Mouse (Mus musculus): ENCODE measurements at regions not wholly inside any gene's neighbourhood (a gene's known extent, or its start where the extent isn't known, plus 50 kb on each side); places are given as distances from the start of the nearest gene placed in this dataset.
"Not testable (repeated sequence)": the region's sequence is repeated elsewhere in the genome, so short reads cannot be mapped to it uniquely, and the experiment has no call there.

- Histone ChIP-seq H3K27ac (ENCODE audit: insufficient read depth, low read depth, low read length) (no peak overlapping the region), H3K4me1 (ENCODE audit: control insufficient read depth, insufficient read depth, low read length) (no peaks in the 10 kb centered on the region), H3K4me3 (ENCODE audit: insufficient read depth, low read length) (no peak overlapping the region)
- TF ChIP-seq CTCF (IDR thresholded peaks at IDR 0.05; ENCODE audit: low read depth, low read length) (no peak), POLR2A (IDR thresholded peaks at IDR 0.05; ENCODE audit: borderline replicate concordance, low read depth, low read length) (no peak)
Observed at GRCm38 (mm10) chr11:40539776-40540175, 155.2 kb downstream of the Mat2b start.

GRCm38 (mm10) chr11:40536236-40536765 lies 158.7 kb downstream of the Mat2b start:
- no peak overlapping the region for H3K4me3 ChIP-seq (ENCODE audit: insufficient read depth, low read length)
- TF ChIP-seq CTCF (IDR thresholded peaks at IDR 0.05; ENCODE audit: low read depth, low read length) (no peak), POLR2A (IDR thresholded peaks at IDR 0.05; ENCODE audit: borderline replicate concordance, low read depth, low read length) (no peak)
- no peaks in the 10 kb centered on the region for H3K4me1 ChIP-seq (ENCODE audit: control insufficient read depth, insufficient read depth, low read length)
- no peak overlapping the region for H3K27ac ChIP-seq (ENCODE audit: insufficient read depth, low read depth, low read length)

GRCm38 (mm10) chr11:40510325-40511239 lies 184.4 kb downstream of the Mat2b start:
- H3K4me1 ChIP-seq (ENCODE audit: control insufficient read depth, insufficient read depth, low read length) = no peaks in the 10 kb centered on the region
- TF ChIP-seq POLR2A (IDR thresholded peaks at IDR 0.05; ENCODE audit: borderline replicate concordance, low read depth, low read length) = no peak
- no peak for TF ChIP-seq CTCF (IDR thresholded peaks at IDR 0.05; ENCODE audit: low read depth, low read length)
- no peak overlapping the region for H3K4me3 ChIP-seq (ENCODE audit: insufficient read depth, low read length)
- H3K27ac ChIP-seq (ENCODE audit: insufficient read depth, low read depth, low read length) = no peak overlapping the region

GRCm38 (mm10) chr11:40491599-40491998 lies 203.4 kb downstream of the Mat2b start:
- Histone ChIP-seq H3K4me1 (ENCODE audit: control insufficient read depth, insufficient read depth, low read length) (no peaks in the 10 kb centered on the region), H3K4me3 (ENCODE audit: insufficient read depth, low read length) (no peak overlapping the region), H3K27ac (ENCODE audit: insufficient read depth, low read depth, low read length) (no peak overlapping the region)
- TF ChIP-seq CTCF (IDR thresholded peaks at IDR 0.05; ENCODE audit: low read depth, low read length) (no peak), POLR2A (IDR thresholded peaks at IDR 0.05; ENCODE audit: borderline replicate concordance, low read depth, low read length) (no peak)

GRCm38 (mm10) chr11:40478171-40478570 lies 216.8 kb downstream of the Mat2b start:
- H3K4me3 ChIP-seq (ENCODE audit: insufficient read depth, low read length); H3K27ac ChIP-seq (ENCODE audit: insufficient read depth, low read depth, low read length); H3K4me1 ChIP-seq (ENCODE audit: control insufficient read depth, insufficient read depth, low read length): not testable (repeated sequence)

- H3K4me1 ChIP-seq (ENCODE audit: control insufficient read depth, insufficient read depth, low read length) = no peaks in the 10 kb centered on the region
- no peak overlapping the region for H3K4me3 ChIP-seq (ENCODE audit: insufficient read depth, low read length)
- no peak overlapping the region for H3K27ac ChIP-seq (ENCODE audit: insufficient read depth, low read depth, low read length)
- TF ChIP-seq CTCF (IDR thresholded peaks at IDR 0.05; ENCODE audit: low read depth, low read length) = no peak
- no peak for TF ChIP-seq POLR2A (IDR thresholded peaks at IDR 0.05; ENCODE audit: borderline replicate concordance, low read depth, low read length)
Observed at GRCm38 (mm10) chr11:40477294-40477693, 217.7 kb downstream of the Mat2b start.

- no peaks in the 10 kb centered on the region for H3K4me1 ChIP-seq (ENCODE audit: control insufficient read depth, insufficient read depth, low read length)
- TF ChIP-seq POLR2A (IDR thresholded peaks at IDR 0.05; ENCODE audit: borderline replicate concordance, low read depth, low read length) (no peak), CTCF (IDR thresholded peaks at IDR 0.05; ENCODE audit: low read depth, low read length) (peak; percentile 24)
- no peak overlapping the region for H3K27ac ChIP-seq (ENCODE audit: insufficient read depth, low read depth, low read length)
- H3K4me3 ChIP-seq (ENCODE audit: insufficient read depth, low read length) = no peak overlapping the region
Observed at GRCm38 (mm10) chr11:40469080-40469705, 225.8 kb downstream of the Mat2b start.

GRCm38 (mm10) chr11:40456571-40456970 lies 238.4 kb downstream of the Mat2b start:
- Histone ChIP-seq H3K27ac (ENCODE audit: insufficient read depth, low read depth, low read length) (no peak overlapping the region), H3K4me3 (ENCODE audit: insufficient read depth, low read length) (no peak overlapping the region), H3K4me1 (ENCODE audit: control insufficient read depth, insufficient read depth, low read length) (no peaks in the 10 kb centered on the region)
- no peak for TF ChIP-seq CTCF (IDR thresholded peaks at IDR 0.05; ENCODE audit: low read depth, low read length)
- no peak for TF ChIP-seq POLR2A (IDR thresholded peaks at IDR 0.05; ENCODE audit: borderline replicate concordance, low read depth, low read length)

GRCm38 (mm10) chr11:40454994-40455393 lies 240.0 kb downstream of the Mat2b start:
- H3K4me1 ChIP-seq (ENCODE audit: control insufficient read depth, insufficient read depth, low read length); H3K27ac ChIP-seq (ENCODE audit: insufficient read depth, low read depth, low read length); H3K4me3 ChIP-seq (ENCODE audit: insufficient read depth, low read length): not testable (repeated sequence)

- H3K4me3 ChIP-seq (ENCODE audit: insufficient read depth, low read length) = no peak overlapping the region
- H3K27ac ChIP-seq (ENCODE audit: insufficient read depth, low read depth, low read length) = no peak overlapping the region
- TF ChIP-seq POLR2A (IDR thresholded peaks at IDR 0.05; ENCODE audit: borderline replicate concordance, low read depth, low read length) (no peak), CTCF (IDR thresholded peaks at IDR 0.05; ENCODE audit: low read depth, low read length) (no peak)
- no peaks in the 10 kb centered on the region for H3K4me1 ChIP-seq (ENCODE audit: control insufficient read depth, insufficient read depth, low read length)
Observed at GRCm38 (mm10) chr11:40446846-40447245, 248.2 kb downstream of the Mat2b start.

All from bone marrow macrophage, adult 2 months (primary cell).